Mouse (Mus musculus): ENCODE data around the gene Rcbtb2. TPM values are rescaled to one million over a fixed set of nuclear protein-coding genes. Genes with fewer than 3 reads are reported as not detected.
"Not testable (repeated sequence)": the region's sequence is repeated elsewhere in the genome, so short reads cannot be mapped to it uniquely, and the experiment has no call there.

The Rcbtb2 gene
- 52.1 and 64.2 TPM in 2 replicates for total RNA-seq (2017)

DNA sequence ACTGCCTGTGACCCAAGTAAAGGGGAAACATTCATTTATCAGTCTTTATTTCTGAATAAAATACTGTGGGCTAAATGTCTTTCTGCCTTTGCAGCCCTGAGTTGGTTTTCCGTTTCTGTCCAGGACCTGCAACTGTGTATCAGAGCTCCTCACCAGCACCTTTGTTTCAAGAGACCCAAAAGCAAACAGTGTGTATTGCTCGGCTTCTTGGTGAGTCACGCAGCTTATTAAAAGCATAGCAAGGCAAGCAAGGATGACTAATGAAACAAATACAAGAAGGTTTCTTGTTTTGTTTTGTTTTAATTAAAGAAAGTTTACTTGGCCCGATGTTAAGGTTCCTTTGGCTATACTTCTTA is at the start of gene Rcbtb2:
Gene Rcbtb2 (plus strand): TSS at position 115 of the 356 bp plus-strand sequence.
- ATAC-seq (replicated peaks in 1 of 2; ENCODE audit: insufficient read depth in 1 of 2, low FRiP score in 2 of 2, low TSS enrichment in 1 of 2, low read depth in 1 of 2, poor library complexity in 2 of 2, severe bottlenecking in 2 of 2): peak in 1 of 2 experiments; percentile 10; a peak in 1 of 4 replicates

DNA sequence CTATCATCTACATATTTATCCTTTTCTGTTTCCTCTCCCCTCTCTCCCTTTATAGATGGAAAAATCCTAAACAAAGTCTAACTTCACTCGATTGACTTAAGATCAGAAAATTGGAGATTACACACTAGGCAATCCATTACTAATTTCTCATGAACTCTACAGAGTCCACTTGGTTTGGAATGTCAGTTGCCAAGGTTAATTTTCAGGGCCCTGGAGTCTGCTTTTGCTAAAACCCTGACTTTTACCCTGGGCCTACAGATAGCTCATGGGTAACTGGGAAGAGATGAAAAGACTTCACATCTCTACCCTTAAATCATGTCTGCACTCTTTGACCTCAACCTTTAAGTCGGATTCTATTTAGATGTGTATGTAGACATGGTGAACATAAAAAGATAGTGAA is 39.3 kb upstream of the Rcbtb2 start:
- ATAC-seq (replicated peaks in 1 of 2; ENCODE audit: insufficient read depth in 1 of 2, low FRiP score in 2 of 2, low TSS enrichment in 1 of 2, low read depth in 1 of 2, poor library complexity in 2 of 2, severe bottlenecking in 2 of 2): no peak

GRCm38 (mm10) chr14:73086425-73086824 is 36.4 kb upstream of the Rcbtb2 start:
- no peak for ATAC-seq (replicated peaks in 1 of 2; ENCODE audit: insufficient read depth in 1 of 2, low FRiP score in 2 of 2, low TSS enrichment in 1 of 2, low read depth in 1 of 2, poor library complexity in 2 of 2, severe bottlenecking in 2 of 2)

- ATAC-seq (replicated peaks in 1 of 2; ENCODE audit: insufficient read depth in 1 of 2, low FRiP score in 2 of 2, low TSS enrichment in 1 of 2, low read depth in 1 of 2, poor library complexity in 2 of 2, severe bottlenecking in 2 of 2): peak; percentile 38 to 65; a peak in 2 of 4 replicates
Observed at GRCm38 (mm10) chr14:73087247-73087646, 35.6 kb upstream of the Rcbtb2 start.

DNA sequence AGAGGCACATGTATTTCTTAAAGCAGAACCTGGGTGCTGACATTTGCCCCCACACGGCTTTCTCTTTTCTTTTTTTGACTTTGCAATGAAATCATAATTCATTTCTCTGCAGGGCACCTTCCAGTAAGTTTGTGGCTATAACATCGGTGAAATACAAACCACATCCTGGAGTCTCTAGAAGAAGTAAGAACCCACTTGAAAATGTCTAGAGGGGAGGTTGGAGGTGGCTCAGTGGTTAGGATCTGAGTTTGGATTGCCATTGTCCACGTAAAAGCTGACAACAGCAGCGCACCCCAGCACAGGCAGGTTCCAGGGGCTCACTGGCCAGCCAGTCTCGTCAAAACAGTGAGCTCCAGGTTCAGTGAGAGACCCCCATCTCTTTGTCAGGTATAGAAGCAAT is 35.1 kb upstream of the Rcbtb2 start:
- ATAC-seq (replicated peaks in 1 of 2; ENCODE audit: insufficient read depth in 1 of 2, low FRiP score in 2 of 2, low TSS enrichment in 1 of 2, low read depth in 1 of 2, poor library complexity in 2 of 2, severe bottlenecking in 2 of 2): peak; percentile 59 to 66

DNA sequence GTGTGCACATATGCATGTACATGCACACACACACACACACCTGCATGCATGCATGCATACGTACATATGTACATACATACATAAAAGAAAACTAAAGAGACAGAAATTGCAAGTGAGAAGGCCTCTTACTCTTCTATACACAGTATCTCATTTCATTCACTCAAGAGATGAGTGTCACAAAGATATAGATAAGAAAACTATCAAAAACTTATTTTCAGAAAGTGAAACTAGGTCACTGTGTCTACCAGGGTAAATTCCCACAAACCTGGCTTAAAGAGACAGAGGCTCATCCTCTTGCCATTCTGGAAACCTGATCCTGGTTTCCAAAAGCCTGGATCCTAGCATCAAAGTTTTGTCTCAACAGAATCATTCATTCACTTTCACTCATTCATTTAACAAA is 34.6 kb upstream of the Rcbtb2 start:
- no peak for ATAC-seq (replicated peaks in 1 of 2; ENCODE audit: insufficient read depth in 1 of 2, low FRiP score in 2 of 2, low TSS enrichment in 1 of 2, low read depth in 1 of 2, poor library complexity in 2 of 2, severe bottlenecking in 2 of 2)

DNA sequence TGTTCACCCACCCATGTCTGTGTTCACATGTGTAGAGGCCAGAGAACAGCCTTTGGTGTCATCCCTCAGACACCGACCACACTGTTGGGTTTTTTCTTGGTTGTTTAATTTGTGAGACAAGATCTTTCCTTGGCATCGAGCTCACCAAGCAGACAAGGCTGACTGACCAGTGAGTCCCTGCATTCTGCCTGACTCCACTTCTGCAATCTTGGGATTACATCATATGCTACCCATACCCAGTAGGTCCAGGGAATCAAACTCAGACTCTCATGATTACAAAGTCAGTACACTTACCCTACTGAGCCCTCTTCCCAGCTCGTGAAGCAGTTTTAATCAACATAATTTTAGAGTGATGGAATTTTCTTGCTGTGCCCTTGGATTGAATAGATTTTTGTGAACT is 30.0 kb upstream of the Rcbtb2 start:
- no peak for ATAC-seq (replicated peaks in 1 of 2; ENCODE audit: insufficient read depth in 1 of 2, low FRiP score in 2 of 2, low TSS enrichment in 1 of 2, low read depth in 1 of 2, poor library complexity in 2 of 2, severe bottlenecking in 2 of 2)

DNA sequence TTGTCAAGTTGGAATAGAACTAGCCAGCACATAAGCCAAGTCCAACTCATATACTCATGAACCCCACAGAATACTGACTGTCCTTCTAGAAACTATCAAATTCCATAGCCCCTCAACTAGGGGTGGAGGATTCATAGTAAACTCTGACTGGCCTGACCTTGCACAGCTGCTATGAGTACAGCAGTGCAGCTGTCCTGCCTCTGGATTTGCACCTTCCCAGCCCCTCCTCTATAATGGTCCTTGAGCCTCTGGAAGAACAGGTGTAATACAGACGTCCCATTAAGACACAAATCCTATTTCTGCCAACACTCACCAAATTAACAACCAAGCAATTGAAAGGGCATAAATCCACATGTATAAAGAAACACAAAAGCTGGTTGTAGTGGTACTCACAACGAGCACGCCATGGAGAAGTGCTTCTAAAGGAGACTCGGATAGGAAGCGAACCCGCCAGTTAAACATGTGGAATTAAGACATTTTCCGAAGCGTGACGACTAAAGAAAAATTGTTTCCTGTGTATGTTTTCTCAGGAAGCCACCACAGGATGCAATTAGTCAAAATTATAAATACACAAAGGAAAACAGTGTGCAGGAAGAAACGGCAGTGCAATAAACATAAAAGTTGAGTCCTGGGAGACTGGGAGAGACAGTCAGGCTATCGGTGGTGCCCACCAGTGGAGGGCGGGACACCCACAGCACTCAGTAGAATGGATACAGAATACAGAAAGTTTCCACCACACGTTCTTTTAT is 27.9 kb upstream of the Rcbtb2 start:
- no peak for ATAC-seq (replicated peaks in 1 of 2; ENCODE audit: insufficient read depth in 1 of 2, low FRiP score in 2 of 2, low TSS enrichment in 1 of 2, low read depth in 1 of 2, poor library complexity in 2 of 2, severe bottlenecking in 2 of 2)

- ATAC-seq (replicated peaks in 1 of 2; ENCODE audit: insufficient read depth in 1 of 2, low FRiP score in 2 of 2, low TSS enrichment in 1 of 2, low read depth in 1 of 2, poor library complexity in 2 of 2, severe bottlenecking in 2 of 2): peak; percentile 76 to 81
Observed at GRCm38 (mm10) chr14:73098677-73099387, 24.0 kb upstream of the Rcbtb2 start.

DNA sequence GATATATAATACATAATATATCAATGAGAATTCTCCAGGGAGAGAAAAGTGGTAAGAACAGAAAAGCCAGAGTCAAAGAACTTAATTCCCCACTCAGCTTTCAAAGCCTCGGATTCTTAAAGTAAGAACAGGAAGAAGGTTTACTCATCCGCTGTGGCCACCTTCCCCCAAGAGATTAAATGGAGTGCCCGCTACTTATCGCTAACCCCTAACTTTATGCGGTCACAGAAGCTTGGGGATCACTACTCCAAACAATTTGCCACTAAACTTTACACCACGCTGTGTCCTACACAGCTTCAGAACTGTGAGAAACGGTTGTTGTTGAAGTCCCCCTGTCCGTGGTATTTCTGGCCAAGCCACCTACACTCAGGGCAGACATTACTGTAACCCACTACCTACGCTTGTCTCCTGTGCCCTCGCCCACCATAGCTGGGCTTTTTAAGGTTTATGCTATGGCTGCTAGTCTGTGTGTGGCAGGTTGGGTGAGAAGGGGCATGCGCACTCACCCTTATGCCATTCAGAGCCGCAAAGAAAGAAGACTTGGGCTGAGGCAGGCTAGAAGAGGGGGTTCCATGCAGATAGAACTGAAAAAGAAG is 20.5 kb upstream of the Rcbtb2 start:
- ATAC-seq (replicated peaks in 1 of 2; ENCODE audit: insufficient read depth in 1 of 2, low FRiP score in 2 of 2, low TSS enrichment in 1 of 2, low read depth in 1 of 2, poor library complexity in 2 of 2, severe bottlenecking in 2 of 2): no peak

DNA sequence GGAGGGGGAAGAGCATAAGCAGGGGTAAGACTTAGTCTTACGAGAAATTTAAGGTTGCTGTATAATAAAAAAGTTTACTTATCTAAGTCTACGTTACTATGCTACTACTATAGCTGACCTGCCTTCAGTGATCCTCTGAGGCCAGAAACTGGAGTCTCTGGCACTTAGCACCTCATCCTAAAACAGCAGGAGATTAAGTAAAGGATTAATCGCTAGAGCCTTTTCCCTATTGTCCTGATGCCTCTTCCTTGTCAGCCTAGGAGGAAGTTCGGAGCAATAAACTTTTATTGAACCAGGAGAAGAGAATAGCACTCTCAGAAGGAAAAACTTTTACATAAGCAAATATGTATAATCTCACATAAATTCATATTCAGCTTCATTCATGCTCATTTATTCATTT is 19.9 kb upstream of the Rcbtb2 start:
- not testable (repeated sequence) for ATAC-seq (replicated peaks in 1 of 2; ENCODE audit: insufficient read depth in 1 of 2, low FRiP score in 2 of 2, low TSS enrichment in 1 of 2, low read depth in 1 of 2, poor library complexity in 2 of 2, severe bottlenecking in 2 of 2)

DNA sequence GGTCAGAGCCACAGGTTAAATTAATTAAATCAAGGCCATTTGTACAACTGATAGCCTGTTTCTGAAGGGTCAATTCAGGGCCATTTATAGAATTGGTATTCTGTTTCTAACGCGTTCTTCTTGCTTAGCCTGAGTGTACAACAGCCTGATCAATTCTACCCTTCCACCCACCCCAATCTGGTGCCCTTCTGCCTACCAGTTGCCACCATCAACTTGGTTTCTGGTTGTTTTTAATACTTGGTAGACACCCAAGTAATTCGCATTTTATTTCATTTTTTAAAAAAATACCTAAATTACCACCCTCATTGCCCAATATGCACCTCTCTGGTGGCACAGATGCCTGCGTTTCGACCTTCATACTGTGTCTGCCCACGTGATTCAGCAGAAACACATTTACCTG is 17.9 kb upstream of the Rcbtb2 start:
- no peak for ATAC-seq (replicated peaks in 1 of 2; ENCODE audit: insufficient read depth in 1 of 2, low FRiP score in 2 of 2, low TSS enrichment in 1 of 2, low read depth in 1 of 2, poor library complexity in 2 of 2, severe bottlenecking in 2 of 2)

DNA sequence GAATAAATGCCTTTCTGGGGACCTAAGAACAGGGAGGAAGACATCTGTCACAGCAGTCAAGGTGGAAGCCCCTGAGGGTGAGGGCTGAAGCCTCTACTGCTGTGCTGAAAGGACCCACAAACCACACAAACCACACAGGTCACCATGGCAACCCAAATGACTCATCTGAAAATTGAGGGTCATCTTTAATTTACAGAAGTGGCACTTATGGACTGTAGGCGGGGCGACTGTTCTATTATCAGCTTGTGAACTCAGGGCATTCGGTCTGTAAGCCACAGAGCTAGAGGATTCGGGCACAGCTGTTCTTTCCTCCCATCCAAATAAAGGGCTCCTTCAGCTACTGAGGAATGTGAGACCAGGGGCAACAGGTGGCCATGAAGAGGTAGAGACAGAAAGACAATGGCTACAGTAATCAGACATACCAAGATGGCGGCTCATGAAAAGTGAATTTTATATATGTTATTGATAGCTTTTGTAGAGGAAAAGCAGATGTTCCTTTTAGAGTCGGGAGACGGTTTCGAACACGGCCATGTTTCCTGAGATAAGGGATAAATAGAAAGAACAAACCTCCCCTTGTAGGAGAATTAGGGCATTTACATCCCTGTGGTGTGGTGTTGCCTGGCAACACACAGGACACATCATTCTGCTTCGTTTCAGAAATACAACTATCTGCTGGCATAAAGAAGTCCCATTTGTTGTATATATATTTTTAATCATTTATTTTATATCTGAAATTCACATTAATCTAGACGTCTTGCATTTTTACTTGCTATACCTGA is 17.2 kb upstream of the Rcbtb2 start:
- peak; percentile 82 to 93 for ATAC-seq (replicated peaks in 1 of 2; ENCODE audit: insufficient read depth in 1 of 2, low FRiP score in 2 of 2, low TSS enrichment in 1 of 2, low read depth in 1 of 2, poor library complexity in 2 of 2, severe bottlenecking in 2 of 2)

DNA sequence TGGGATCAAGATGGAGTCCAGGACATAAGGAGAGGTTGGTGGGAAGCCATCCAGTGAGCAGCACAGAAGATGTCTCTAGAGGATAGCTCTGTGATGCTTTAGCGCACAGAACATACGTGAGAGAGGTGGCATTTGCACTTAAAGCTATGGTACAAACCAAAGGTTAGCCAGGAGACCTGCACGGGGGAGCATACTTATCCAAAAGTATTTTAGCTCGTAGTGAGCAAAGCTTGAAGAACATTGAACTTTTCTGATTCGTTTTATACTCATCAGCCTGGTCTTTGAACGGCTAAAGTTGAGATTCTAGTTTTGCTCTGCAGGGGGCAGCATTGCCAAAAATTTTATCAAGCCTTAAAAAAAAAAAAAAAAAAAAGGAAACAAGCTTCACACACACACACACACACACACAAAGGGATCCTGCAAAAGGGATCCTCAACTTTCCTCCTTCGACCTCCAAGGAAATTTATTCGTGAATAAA is 16.6 kb upstream of the Rcbtb2 start:
- peak in 1 of 2 experiments; percentile 8; a peak in 1 of 4 replicates for ATAC-seq (replicated peaks in 1 of 2; ENCODE audit: insufficient read depth in 1 of 2, low FRiP score in 2 of 2, low TSS enrichment in 1 of 2, low read depth in 1 of 2, poor library complexity in 2 of 2, severe bottlenecking in 2 of 2)

- ATAC-seq (replicated peaks in 1 of 2; ENCODE audit: insufficient read depth in 1 of 2, low FRiP score in 2 of 2, low TSS enrichment in 1 of 2, low read depth in 1 of 2, poor library complexity in 2 of 2, severe bottlenecking in 2 of 2): no peak
Observed at GRCm38 (mm10) chr14:73106957-73107356, 15.9 kb upstream of the Rcbtb2 start.

DNA sequence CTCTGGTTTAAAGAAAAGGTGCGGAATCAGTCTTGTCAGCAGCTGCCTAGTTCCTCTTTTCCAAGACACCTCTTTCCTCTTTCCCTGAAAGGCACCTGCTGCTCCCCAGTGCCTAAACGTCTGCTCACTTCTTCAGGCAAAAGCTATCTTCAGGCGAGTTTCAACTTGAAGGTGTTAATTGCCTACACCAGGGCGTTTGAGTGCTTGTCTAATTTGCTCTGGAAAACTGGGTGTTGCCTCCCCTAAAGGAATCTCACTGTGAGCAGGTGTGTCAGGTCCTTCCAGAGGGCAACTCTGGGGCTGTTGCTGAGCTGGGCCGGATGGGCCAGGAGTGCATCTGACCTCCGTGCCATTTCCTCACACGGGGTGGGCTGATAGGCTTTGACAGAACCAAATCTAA is 15.5 kb upstream of the Rcbtb2 start:
- no peak for ATAC-seq (replicated peaks in 1 of 2; ENCODE audit: insufficient read depth in 1 of 2, low FRiP score in 2 of 2, low TSS enrichment in 1 of 2, low read depth in 1 of 2, poor library complexity in 2 of 2, severe bottlenecking in 2 of 2)

DNA sequence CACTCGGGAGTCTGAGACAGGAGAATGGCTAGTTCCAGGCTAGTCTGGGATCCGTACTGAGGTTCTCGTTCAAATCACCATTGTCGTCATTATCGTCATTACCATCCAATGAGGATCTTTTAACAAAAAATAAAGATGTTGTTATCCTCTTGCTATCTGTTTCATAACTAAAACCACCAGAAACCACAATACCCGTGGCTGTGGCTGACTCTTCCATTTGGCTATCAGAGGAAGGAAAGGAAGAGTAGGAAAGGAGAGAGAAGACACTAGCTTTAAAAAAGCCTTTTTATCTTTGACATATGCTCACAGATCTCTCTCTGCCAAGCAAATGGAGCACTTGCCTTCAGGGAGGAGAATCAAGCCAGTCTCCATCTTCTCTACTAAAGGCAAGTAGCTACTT is 14.9 kb upstream of the Rcbtb2 start:
- ATAC-seq (replicated peaks in 1 of 2; ENCODE audit: insufficient read depth in 1 of 2, low FRiP score in 2 of 2, low TSS enrichment in 1 of 2, low read depth in 1 of 2, poor library complexity in 2 of 2, severe bottlenecking in 2 of 2): no peak

DNA sequence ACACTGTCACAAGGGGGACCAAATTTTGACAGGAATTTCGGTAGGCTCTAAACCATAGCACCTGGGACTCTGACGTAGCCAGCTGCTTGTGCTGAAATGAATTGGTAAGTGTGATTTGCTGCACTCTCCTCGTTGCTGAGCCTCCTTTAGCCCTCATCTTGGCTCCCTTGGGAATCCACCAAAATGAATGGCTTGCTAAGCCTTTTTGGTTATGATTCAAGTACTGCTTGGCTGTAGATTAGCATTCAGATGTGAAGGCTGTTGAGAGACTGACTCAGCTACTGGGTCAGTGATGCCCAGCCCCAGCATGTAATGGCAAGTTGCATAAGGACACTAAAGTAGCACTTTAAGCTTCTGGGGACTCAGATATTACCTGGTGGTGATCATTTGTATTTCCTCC is 12.2 kb upstream of the Rcbtb2 start:
- ATAC-seq (replicated peaks in 1 of 2; ENCODE audit: insufficient read depth in 1 of 2, low FRiP score in 2 of 2, low TSS enrichment in 1 of 2, low read depth in 1 of 2, poor library complexity in 2 of 2, severe bottlenecking in 2 of 2): no peak
